ENCODE assay signal across 17 mouse cellular contexts in the genomic region with DNA sequence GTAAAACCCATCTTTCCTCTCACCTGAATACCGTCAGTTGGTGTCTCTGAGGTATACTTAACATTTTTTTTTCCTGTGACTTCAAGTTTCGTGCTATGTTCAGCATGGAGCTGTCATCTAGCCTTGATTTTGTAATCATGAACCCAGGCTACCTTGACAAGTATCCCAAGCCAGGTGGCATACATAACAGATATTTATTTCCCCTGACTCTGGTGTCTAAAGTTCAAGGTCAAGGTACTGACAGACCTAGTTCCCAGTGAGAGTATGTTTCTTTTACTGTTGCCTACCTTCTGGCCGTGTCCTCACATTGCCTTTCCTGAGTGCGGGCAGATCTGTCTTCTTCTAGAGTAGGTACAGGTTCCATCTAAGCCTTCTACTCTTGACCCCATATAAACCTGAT.
"Had no signal": no experiment of that assay in that cellular context is flagged by ENCODE, and none has a peak within 500 bp of the region (broad histone marks: within the 10 kb centered on the region; RNA-seq: fewer than 3 reads in every experiment).

No protein-coding gene starts in this region.

- H3K4me2 ChIP-seq: lung, embryonic 14.5 days; midbrain, embryonic 12.5 days; neural tube, embryonic 13.5 days; neural tube, embryonic 15.5 days had no signal

- H3K27ac ChIP-seq: midbrain, embryonic 10.5 days; midbrain, embryonic 12.5 days; neural tube, embryonic 13.5 days; neural tube, embryonic 15.5 days had no signal

- DNase-seq: lung, embryonic 14.5 days; lung, postnatal 10 days; lung, postnatal 4 days; midbrain, embryonic 14.5 days; right cerebral cortex, adult 18-20 months; right cerebral cortex, postnatal 25 days; right cerebral cortex, postnatal 4 days; spleen, adult 18-20 months; thymus, adult 18-20 months; thymus, postnatal 14 days; thymus, postnatal 36 days had no signal

- H3K9ac ChIP-seq: lung, embryonic 14.5 days; midbrain, embryonic 12.5 days; neural tube, embryonic 13.5 days; neural tube, embryonic 15.5 days had no signal

- H3K4me1 ChIP-seq: neural tube, embryonic 15.5 days had no signal

- ATAC-seq: midbrain, embryonic 16.5 days had no signal

- H3K36me3 ChIP-seq: midbrain, embryonic 10.5 days; midbrain, embryonic 12.5 days; neural tube, embryonic 13.5 days; neural tube, embryonic 15.5 days had no signal

- H3K27me3 ChIP-seq: midbrain, embryonic 12.5 days; neural tube, embryonic 13.5 days; neural tube, embryonic 15.5 days had no signal

- H3K9me3 ChIP-seq: midbrain, embryonic 10.5 days; midbrain, embryonic 12.5 days; neural tube, embryonic 13.5 days; neural tube, embryonic 15.5 days had no signal

- H3K4me3 ChIP-seq: midbrain, embryonic 10.5 days; midbrain, embryonic 12.5 days; myocyte; neural tube, embryonic 13.5 days; neural tube, embryonic 15.5 days had no signal
